Mouse (Mus musculus) lung, postnatal 10 days (tissue): ENCODE measurements around the gene Serpina1e.
A peak's percentile ranks its signal among the peaks of the same experiment; 100 is the strongest.

Experiments
- DNase-seq: peaks from one replicate; pipeline ENCODE4 v3.0.0; 2021

The Serpina1e gene

GRCm38 (mm10) chr12:103958798-103959197, at the start of gene Serpina1e:
Serpina1e (minus strand) TSS chr12:103958975.
- no peak for DNase-seq

- no peak for DNase-seq
These were observed 45.9 kb upstream of the Serpina1e start for GRCm38 (mm10) chr12:104004689-104005088.

DNA sequence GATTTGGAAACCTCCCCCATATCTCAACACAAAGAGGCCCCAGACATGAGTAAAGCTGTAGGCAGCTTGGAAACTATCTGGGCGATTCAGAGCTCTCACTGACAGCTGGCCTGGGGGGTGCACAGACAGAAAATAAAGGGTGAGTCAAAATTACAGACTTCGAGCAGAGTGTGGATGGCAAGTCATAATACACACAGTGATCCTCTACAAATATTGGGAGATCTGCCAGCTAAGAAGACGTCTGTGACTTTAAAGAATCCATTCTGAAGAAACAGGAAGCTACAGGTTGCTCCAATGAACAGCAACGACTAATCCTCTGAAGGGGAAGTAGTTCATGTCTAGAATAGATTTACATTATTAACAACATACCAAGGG, 44.5 kb upstream of the Serpina1e start:
- DNase-seq, result peak; percentile 24

DNA sequence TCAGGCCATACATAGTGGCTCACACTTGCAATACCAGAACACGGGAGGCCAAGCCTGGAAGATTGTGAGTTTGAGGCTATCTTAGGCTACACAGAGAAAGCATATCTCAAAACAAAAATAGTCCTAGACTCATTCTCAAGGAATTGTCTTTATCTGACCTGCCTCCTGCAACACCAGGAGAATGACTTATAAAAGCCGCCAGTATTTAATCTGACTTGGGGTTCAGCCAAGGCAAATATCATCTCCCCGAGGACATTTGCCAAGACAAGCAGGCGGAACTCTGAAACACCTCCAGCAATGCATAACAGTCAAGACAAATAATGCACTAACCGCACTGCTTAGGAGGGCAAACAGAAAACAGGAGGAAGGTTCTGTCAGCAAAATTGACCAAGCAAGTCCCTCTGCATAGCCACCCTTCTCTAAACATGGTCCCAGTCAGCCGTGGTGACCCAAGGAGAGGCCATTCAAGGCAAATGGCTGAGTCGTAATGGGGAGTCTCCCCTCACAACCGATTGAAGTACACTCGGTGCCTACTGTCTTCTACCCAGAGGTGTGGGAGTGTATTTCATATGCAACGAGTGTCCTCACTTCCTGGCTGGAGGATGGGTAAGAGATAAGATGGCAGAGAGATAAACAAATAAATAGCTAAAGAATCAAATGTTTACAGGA, 43.9 kb upstream of the Serpina1e start:
- DNase-seq, result peak; percentile 75

GRCm38 (mm10) chr12:104000594-104000993, 41.8 kb upstream of the Serpina1e start:
- no peak for DNase-seq

- no peak for DNase-seq
These were observed 40.8 kb upstream of the Serpina1e start for GRCm38 (mm10) chr12:103999611-104000010.

GRCm38 (mm10) chr12:103996513-103996912, 37.7 kb upstream of the Serpina1e start:
- DNase-seq, result peak; percentile 20

DNA sequence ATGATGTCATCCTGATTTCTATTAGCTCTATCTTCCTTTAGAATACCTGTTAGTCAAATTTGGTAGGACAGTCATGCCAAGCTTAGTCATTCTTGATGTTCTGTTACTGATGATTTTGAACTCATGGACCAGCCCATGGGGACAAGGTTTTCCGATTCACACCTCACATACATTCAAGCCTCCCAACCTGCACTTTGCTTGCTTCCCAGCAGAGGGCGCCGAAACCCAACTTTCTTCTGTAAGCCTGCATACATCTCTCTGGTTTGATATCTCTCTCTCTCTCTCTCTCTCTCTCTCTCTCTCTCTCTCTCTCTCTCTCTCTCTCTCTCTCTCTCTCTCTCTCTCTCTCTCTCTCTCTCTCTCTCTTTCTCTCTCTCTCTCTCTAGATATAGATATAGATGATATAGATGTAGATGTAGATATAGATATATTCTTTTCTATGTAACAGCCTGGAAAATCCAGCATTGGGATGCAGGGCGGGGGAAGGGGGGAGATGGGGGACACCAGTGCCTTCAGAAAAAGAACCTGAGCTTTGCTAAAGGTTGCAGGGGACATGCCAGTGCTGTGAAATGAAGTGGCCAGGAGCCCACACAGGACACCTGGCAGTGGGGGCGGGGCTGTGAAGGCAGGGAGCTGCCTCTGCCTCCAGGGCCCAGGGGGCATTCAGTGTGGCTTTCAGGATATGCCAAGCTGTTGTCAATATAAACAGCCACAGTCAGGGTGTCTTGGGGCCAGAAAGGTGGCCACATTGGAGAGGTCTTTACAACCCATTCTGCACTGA, 36.7 kb upstream of the Serpina1e start:
- DNase-seq, result peak; percentile 78

- DNase-seq, result peak; percentile 15
These were observed 34.2 kb upstream of the Serpina1e start for GRCm38 (mm10) chr12:103992945-103993344.

DNA sequence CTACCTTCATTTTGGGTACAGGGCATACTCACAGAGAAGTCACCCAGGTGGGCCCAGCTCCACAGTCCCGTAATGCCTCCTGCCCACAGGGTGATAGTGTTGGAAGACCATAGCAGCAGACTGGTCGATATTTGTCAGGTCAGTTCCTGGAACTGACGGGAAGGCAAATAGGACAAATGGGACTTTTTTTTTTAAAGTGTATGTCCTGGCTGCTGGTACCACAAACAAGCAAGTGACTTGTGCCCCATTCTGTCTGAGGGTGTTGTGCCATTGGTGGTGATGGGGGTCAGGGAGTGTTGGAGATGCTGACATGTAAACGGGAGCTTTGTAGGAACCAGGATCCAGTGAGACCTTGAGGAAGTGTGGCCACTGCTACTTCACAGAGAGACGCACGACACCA, 31.1 kb upstream of the Serpina1e start, which contains the start of gene Serpina11:
Gene Serpina11 (minus strand): TSS at position 101 of the 400 bp plus-strand sequence.
- DNase-seq, result no peak

GRCm38 (mm10) chr12:103989514-103989767, 30.7 kb upstream of the Serpina1e start:
- no peak for DNase-seq

GRCm38 (mm10) chr12:103988754-103989513, 30.2 kb upstream of the Serpina1e start:
- DNase-seq, result no peak

DNA sequence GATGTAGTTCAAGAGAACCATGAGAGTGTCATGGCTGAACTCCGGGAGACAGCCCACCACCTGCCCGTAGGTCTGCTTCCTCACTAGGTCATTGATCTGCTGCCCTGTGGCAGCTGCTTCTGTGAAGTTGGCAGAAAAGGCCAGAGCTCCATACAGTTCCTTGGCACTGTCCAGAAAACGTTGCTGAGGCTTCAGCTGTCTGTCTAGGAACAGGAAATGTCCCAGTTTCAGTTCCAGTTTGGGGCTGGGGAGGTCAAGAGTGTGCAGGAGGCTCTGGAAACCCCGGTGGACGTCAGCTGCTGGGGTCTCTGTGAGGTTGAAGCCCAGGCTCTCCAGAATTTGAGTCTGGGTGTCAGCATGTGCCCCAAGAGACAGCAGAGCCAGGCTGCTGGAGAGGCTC, 27.1 kb upstream of the Serpina1e start:
- no peak for DNase-seq

GRCm38 (mm10) chr12:103984935-103985334, 26.2 kb upstream of the Serpina1e start:
- peak; percentile 64 for DNase-seq

- no peak for DNase-seq
These were observed 23.0 kb upstream of the Serpina1e start for GRCm38 (mm10) chr12:103981646-103982360.

DNA sequence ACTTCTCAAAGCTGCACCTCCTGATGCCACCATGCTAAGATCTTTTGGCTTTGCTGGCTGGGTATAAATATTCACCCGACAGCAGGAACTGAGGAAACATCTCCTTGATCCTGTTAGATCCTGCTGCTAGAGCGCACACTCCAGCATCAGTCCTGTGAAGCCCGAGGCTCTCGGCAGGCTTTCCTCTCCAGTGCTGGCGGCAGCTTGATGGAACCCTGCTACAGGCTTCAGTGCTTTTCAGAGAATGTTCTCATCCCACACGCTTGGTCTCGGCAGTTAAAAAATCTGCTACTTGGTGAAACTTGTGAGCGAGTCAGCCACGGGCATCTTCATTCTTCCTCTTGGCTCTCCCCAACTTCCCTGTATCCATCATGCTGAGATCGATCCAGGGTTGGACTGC, 19.5 kb upstream of the Serpina1e start:
- DNase-seq, result no peak

- DNase-seq, result peak; percentile 36
These were observed 19.1 kb upstream of the Serpina1e start for GRCm38 (mm10) chr12:103977846-103978245.

GRCm38 (mm10) chr12:103977060-103977459, 18.3 kb upstream of the Serpina1e start:
- DNase-seq, result no peak

GRCm38 (mm10) chr12:103971080-103971479, 12.3 kb upstream of the Serpina1e start:
- no peak for DNase-seq

DNA sequence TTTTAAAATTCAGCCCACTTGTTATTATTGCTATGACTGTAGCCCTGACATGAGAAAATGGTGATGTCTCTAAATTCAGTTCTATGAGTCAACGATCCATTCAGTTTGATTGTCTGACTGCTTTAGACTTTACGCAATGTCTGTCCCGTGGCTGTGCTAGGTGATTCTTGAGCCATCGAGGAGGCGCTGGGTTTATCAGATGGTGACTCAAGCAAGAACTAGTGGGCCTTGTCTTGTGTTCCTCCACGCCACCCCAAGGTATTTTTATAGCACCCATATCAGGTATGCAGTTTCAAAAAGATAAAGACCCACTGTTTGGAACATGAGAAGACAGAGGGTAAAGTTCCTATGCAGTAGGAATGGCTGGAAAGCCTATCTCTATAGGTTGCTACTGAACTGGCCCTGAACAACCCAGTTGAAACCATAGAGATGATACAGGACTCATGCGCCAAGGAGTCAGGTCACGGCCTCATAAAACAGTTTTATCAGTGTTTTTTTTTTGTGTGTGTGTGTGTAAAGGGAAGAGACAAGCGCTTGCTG, 10.9 kb upstream of the Serpina1e start:
- DNase-seq, result no peak

- no peak for DNase-seq
These were observed 8.0 kb upstream of the Serpina1e start for GRCm38 (mm10) chr12:103966761-103967160.

DNA sequence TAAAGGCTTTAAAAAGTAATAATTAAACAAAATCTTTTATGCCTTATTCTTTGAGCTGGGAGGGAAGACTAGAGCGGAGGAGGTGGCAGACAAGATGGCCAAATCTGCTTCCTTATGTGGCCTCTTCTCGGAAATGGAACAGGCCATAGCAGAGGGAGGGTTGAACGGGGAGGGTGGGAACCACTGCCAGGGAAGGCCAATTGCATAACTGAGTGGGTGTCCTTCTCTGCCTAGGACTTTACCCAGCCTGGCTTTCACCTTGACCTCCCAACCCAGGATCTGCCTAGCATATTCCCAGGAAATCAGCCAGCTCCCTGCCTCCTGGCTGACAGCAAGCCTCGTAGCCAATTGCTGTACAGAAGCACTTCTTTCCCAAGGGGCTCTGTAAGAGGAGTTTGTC, 4.5 kb upstream of the Serpina1e start:
- DNase-seq, result no peak

GRCm38 (mm10) chr12:103962860-103963259, 4.1 kb upstream of the Serpina1e start:
- no peak for DNase-seq
